Mouse (Mus musculus) splenic B cell, adult 2 months (primary cell): Measurements from ENCODE around the gene Cacna1h.
A peak's percentile ranks its signal among the peaks of the same experiment; 100 is the strongest.

Source experiments
- DNase-seq: peaks from one replicate; pipeline ENCODE4 v3.0.0-alpha.2; 2011; ENCODE audit warnings: low read depth, low spot score
- H3K27me3 ChIP-seq: 2 replicates; pipeline ENCODE4 v1.6.1; 2012; ENCODE audit warnings: mild to moderate bottlenecking, low read length, moderate library complexity, mixed read lengths; ENCODE audit not compliant: control insufficient read depth, poor library complexity, insufficient read depth, severe bottlenecking
- H3K36me3 ChIP-seq: 2 replicates; pipeline ENCODE4 v1.6.1; 2012; ENCODE audit warnings: mild to moderate bottlenecking, low read length, moderate library complexity, mixed read lengths; ENCODE audit not compliant: control insufficient read depth, poor library complexity, insufficient read depth, severe bottlenecking

Cacna1h gene

DNA sequence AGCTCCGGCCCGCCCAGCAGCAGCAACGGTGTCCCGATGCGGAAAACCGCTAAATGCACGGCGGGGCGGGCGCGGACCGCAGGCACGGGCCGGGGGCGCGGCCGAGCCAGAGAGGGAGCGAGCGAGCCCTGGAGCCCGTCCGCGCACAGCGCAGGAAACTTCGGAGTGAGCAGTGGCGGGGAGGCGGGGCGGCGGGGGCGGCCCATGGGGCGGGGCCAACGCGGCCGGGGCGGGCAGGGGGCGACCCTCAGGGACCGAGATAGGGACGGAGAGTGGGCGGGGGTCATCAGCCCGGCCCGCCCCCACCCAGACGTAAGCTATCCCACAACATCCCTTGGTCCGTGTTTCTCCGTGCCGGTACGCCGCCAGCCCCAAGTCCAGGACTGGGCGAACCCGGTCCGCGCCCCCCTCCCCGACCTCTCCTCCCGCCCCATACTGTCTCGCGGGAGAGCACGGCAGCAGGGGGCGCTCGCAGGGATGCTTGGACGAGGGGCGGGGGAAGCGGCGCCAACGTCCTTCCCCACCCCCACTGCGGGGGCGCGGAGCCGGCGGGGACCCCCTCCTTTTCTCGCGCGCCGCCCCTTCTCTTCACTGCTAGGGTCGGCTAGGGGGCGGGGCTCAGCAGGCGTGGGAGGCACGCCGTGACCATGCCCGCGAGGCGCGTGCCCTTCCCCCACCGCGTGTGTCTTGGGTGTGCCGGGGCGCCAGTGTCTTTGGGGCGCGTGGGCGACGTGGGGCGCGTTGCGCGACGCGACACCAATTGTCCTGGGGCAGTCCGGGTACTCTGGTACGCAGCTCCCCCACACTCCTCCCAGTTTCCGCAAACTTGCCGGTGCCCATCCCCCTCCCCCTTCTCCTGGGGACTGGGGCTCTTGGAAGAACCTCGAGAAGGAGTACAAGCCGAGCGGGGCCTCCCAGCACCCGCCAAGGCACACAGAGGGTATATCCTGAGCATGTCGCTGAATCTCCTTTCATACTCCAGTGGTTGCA is at the start of gene Cacna1h:
Cacna1h (minus strand) TSS at position 167 of the 990 bp plus-strand sequence.
- Histone ChIP-seq H3K27me3 (no peaks in the 10 kb centered on the region; the same call in 1 of the 2 replicates), H3K36me3 (no peaks in the 10 kb centered on the region)
- DNase-seq, result peak; percentile 52

DNA sequence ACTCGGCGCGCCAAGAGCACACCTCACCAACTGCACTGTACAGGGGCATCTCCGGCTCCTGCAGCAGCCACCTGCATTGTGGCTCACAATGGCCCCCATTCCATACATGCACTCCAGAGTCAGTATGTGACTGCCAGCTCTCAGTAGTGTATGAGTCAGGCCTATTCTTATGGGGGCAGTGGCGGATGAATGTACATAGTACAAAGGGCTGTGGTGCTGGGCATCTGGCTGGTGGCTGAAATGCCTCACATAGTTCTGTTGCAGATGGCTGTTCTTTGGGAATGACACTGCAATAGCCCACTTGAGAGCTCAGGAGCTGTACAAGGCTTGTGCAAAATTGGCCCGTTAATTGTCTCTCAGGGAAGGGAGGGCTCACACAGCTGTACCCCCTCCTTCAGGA is 48.5 kb upstream of the Cacna1h start:
- Histone ChIP-seq H3K36me3 (no peaks in the 10 kb centered on the region), H3K27me3 (no peaks in the 10 kb centered on the region)
- no peak for DNase-seq

DNA sequence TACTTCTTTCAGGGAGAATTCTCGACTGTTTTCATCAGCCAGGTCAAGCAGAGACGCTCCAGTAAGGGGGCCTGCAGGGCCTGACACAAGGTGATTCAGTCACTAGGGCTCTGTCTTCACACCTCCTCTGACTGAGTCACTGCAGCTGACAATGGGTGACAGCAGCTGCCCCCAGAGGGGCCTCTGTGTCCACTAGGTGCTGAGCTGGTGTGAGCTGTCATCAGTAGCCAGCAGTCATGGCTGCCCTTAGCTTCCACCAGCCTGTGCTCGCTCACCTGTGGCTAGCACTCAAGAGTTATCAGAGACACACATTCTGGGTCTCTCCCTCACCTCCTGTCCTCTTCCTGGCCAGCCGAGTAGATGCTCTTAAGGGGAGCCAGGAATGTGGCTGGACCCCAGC is 47.2 kb upstream of the Cacna1h start:
- H3K27me3 ChIP-seq, result no peaks in the 10 kb centered on the region
- DNase-seq, result no peak
- no peaks in the 10 kb centered on the region for H3K36me3 ChIP-seq

DNA sequence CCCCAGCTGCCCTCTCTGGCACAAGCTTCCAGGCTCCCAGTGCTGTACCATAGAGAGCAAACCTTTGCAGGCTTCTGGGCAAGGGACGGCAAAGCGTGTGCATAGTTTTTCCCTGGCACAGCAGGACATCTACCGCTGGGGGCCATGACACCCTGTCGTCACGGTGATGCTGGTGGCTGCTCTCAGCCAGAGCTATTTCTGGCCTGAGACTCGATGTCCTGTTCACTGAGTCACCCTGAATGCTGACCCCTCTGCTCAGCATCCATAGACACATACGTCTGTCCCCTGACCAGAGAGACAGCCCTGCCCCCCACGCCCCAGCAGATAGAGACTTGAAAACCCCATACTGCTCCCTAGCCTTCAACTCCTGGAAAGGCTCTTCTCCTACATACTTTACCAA is 46.6 kb upstream of the Cacna1h start:
- Histone ChIP-seq H3K27me3 (no peaks in the 10 kb centered on the region), H3K36me3 (no peaks in the 10 kb centered on the region)
- no peak for DNase-seq

DNA sequence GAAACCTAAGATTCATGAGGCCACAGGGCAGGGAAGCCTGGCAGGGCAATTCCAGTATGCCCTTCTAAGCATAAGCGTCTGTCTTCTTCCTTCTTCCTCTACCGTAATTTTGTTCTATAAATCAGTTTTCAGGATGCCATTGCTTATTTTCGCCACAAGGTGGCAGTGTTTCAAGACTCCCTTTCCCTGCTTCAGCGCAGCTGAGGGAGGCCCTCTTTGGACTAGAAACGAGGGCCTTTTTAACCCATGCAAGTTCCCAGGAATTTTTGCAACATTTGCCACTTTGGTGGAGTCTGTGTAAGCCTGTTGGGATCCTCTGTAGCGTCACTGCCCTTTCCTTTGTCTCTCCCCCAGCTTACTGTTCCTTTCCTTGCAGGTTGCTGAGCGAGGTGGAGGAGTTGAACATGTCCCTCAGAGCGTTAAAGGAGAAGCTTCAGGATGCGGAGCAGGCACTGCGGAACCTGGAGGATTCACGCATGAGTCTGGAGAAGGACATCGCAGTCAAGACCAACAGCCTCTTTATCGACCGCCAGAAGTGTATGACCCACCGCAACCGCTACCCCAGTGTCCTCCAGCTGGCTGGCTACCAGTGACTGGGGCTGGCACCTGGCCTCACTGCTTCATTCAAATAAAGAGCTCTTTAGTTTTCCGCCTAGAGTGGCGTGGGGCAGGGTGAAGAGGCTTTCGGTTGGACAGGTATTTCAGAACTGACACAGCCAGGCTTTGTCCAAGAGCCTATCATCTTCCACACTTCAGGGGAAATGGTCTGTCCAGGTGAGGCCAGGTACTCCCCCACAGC is 42.6 kb upstream of the Cacna1h start:
- Histone ChIP-seq H3K27me3 (no peaks in the 10 kb centered on the region), H3K36me3 (no peaks in the 10 kb centered on the region)
- DNase-seq, result peak; percentile 73

DNA sequence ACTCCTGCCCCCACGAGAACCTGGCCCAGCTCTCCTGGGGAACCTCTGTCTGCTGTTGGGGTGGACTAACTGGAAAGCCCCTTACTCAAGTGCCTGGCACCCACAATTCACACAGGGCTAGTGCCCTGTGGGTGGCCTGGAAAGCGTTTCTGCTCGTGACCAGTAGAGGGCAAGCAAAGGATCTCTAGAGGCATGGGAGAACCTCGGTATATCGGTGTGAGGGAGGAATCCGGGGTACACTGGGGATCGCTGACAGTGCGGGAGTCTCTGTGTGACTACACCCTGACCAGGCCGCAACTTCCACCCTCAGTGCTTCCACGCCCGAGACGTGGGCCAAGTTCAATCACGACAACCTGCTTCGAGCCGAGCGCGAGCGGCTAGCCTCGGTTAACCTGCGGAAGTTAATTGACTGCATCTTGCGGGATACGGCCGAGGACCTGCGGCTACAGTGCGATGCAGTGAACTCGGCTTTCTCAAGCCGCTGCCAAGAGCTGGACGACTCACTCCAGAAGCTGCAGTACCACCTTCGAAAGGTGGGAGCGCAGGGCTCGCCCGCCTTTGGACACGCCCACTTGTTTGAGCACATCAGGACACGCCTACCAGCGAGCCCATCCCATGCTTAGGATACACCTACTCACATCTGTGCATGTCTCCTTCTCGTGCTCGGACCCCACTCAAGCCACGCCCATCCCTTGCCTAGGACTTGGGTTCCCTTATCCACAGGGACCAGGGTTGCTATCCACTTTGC is 40.9 kb upstream of the Cacna1h start:
- H3K36me3 ChIP-seq, result no peaks in the 10 kb centered on the region
- H3K27me3 ChIP-seq, result no peaks in the 10 kb centered on the region
- DNase-seq, result peak; percentile 85

DNA sequence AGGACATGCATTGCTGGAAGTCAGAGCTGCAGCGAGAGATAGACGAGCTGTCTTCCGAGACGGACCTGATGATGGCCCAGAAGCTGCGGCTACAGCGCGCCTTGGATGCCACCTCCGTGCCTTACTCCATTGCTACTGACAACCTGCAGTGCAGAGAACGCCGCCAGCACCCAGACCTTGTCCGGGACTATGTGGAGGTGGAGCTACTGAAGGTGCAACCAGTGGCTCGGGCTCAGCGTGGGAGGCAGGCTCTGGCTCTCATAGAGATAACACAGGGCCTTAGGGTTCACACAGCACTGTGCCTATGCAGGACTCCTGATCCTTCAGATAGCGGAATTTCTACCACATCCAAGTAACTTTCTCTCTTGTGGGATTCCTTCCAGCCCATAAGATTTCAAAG is 38.5 kb upstream of the Cacna1h start:
- DNase-seq, result no peak
- Histone ChIP-seq H3K27me3 (no peaks in the 10 kb centered on the region), H3K36me3 (no peaks in the 10 kb centered on the region)

DNA sequence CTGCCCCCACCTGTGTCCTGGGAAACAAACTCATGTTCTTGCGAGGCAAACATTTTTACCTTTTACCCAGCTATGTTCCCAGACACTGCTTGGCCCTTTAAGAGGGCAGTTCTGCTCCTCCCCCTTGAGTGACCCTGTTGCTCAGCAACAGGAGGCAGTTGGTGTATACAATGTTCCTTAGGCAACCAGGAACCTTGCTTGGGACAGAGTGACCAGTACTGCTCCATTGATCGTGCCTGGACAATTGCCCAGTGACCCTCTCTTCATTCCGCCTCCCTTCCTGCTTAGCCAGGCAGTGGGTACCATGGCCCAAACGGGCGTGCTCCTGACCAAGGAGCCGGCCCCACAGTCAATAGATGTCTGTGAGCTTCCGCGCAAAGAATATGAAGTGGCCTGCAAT is 37.8 kb upstream of the Cacna1h start:
- DNase-seq, result no peak
- Histone ChIP-seq H3K27me3 (no peaks in the 10 kb centered on the region), H3K36me3 (no peaks in the 10 kb centered on the region)

DNA sequence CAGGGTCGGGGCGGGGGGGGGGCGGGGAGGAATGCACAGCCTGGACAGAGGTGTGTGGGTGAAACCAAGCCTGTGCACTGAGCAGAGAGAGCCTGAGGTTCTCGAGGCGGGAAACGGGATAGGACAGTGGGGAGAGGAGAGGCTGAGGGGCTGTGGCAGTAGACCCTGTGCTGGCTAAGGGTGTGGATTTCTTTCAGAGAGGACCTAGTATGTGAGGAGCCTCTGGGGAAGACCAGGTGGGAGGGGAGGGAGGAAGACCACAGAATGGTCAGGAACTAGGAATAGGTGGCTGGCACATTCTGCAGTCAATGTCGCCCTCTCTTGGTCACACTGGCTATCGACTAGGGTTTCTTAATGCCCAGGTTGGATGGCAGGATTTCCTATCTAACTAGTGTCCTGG is 36.2 kb upstream of the Cacna1h start:
- Histone ChIP-seq H3K36me3 (no peaks in the 10 kb centered on the region), H3K27me3 (no peaks in the 10 kb centered on the region)
- DNase-seq, result peak; percentile 66

DNA sequence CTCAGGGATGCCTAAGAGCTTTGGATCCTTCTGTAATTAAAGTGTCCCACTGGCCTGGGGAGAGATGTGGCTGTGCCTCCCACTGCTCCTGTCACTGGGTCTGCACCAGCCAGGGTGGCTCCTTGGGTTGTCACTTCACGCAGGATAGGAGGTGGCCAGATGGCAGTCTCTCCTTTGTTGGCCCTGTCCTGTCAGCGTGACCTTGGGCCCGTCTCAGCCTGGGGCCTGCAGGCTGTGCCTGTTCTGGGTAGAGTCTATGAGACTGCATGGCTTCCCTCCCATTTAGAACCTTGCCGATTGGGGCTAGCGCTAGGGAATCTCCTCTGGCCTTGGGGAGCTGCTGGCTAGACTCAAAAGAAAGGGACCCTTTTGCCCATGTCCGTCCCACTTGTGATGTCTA is 34.7 kb upstream of the Cacna1h start:
- no peak for DNase-seq
- Histone ChIP-seq H3K27me3 (no peaks in the 10 kb centered on the region), H3K36me3 (no peaks in the 10 kb centered on the region)

DNA sequence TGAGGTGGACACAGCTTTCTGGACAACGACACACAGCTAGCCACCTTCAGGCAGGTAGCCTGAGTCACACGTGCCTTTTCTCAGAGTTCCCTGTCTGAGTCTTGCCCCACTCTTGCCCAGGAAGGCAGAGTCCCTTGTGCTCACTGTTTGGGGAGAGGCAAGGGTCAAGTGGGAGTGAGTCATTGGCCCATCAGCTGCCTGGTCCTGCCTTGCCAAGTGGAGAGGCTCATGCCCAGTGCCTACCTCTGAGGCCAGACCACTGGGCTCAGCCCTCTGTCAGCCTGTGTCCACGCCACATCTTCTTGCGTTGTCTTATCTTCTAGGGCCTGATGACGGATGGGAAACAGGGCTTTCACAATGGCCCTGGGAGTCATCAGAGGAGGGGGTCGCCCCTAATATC is 34.2 kb upstream of the Cacna1h start:
- DNase-seq, result no peak
- H3K36me3 ChIP-seq, result no peaks in the 10 kb centered on the region

DNA sequence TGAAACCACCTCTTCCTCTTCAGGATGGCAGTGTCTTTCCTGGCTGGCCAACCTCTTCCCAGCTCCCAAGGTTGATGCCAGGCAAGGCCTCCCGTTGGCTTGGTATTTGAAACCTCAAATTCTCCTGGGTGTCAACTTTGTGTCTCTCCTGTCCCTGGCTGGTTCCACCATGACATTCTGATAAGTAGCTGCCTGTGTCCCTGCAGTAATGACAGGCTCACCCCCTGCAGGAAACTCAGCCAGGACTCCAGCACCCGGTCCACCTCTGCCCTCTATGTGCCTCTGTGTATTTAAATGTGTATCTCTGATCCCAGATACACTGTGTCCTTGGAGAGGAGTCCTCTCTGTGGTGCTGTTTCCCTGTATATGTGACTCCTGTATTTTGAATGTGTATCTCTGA is 32.7 kb upstream of the Cacna1h start:
- no peaks in the 10 kb centered on the region for H3K36me3 ChIP-seq
- H3K27me3 ChIP-seq, result no peaks in the 10 kb centered on the region
- DNase-seq, result no peak

More for the DNA sequence above, 34.2 kb upstream of the Cacna1h start:
- H3K27me3 ChIP-seq, result no peaks in the 10 kb centered on the region

DNA sequence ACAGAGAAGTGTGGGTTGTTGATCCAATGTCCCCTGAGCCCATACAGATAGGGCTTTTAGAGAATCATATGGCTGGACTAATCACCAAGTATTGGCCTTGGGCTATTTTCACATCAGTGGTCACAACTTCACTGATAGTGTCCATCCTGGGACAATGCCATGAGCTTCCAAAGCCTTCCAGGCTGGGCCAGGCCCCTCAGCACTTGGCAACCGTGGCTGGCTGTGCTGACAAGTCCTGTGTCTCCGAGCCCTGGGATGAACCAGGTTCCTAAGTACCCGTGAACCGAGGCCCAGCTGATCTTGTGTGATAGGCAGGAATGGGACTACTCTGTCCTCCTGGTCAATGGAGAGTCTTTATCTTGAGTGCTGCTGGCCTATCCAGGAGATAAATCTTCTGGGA is 30.5 kb upstream of the Cacna1h start:
- no peaks in the 10 kb centered on the region for H3K36me3 ChIP-seq
- no peak for DNase-seq

DNA sequence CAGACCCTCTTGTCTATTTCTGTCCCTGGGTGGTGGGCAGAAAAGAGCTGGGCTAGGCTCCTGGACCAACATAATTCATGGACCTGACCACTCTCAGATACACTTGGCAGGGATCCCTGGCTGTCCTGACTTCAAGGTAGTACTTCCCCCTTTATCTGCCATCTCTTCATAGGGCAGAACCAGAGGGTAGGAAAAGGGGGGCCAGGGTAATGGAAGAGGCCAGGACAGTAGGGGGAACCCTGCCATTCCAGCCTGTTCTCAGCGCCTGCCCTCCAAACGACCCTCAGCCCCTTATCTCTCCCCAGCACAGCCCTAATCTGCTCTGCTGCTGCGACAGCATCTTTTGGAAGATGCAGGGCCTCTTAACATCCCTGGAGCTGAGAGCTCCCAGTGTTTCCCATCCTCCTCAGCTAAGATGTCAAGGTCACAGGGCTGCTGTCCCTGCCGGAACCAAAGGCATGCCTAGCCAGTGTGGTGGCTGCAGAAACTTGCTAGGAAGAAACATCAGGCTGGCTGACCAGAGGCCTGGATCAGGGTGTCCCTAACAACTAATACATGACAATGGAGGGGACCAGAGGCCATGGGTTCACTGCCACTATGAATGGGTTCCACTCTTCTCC is 29.9 kb upstream of the Cacna1h start:
- DNase-seq, result no peak
- Histone ChIP-seq H3K36me3 (no peaks in the 10 kb centered on the region), H3K27me3 (no peaks in the 10 kb centered on the region)

More for the DNA sequence above, 30.5 kb upstream of the Cacna1h start:
- H3K27me3 ChIP-seq, result no peaks in the 10 kb centered on the region
